Mouse (Mus musculus) left cerebral cortex, adult 11 months (tissue): ENCODE results near the gene Cox5a.

Source experiments
- DNase-seq: peaks from one replicate; pipeline ENCODE4 v3.0.0; 2022; ENCODE audit warnings: low spot score

The Cox5a gene

DNA sequence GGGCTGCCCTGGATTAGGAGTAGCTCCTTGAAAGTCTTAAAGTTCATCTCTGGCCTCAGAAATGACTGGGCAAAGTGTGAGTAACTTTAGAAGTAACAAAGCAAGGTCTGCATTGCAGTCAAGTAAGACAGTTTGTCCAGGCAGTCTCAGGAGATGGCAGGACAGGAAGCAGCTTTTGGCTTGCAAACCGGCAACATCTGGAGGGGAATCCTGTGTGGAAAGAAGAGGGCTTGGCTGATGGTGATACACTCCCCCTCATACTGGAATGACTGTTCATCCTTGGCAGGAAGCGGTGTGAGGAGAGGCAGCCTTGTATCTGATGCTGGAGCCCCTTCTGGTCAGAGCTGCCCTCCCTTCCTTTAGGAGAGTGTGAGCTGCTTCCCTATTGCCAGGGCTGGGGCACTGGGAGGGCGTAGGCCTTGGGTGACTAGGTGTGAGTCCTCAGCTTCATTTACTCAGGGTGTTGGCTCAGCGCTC lies 41.9 kb downstream of the Cox5a start:
- no peak for DNase-seq

DNA sequence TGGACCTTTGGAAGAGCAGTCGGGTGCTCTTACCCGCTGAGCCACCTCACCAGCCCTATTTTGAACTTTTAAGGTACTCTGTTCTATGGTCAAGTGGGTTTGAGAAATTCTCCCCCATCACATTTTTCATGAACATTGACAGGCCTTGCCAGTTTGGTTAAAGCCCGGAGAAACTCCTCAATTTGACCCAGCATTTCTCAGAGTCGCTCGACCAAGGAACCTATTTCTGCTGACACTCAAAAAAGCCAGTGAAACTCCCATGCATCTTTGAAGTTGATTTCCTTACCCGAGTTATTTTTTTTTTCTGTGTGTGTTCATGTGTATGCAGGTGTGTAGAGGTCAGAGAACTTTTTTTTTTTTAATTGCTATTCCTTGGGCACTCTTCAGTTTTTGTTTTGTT lies 43.5 kb downstream of the Cox5a start:
- no peak for DNase-seq

- DNase-seq = peak; percentile 51
Measured at GRCm38 (mm10) chr9:57565741-57566221, 44.7 kb downstream of the Cox5a start.

GRCm38 (mm10) chr9:57566846-57567245 lies 45.8 kb downstream of the Cox5a start:
- no peak for DNase-seq

DNA sequence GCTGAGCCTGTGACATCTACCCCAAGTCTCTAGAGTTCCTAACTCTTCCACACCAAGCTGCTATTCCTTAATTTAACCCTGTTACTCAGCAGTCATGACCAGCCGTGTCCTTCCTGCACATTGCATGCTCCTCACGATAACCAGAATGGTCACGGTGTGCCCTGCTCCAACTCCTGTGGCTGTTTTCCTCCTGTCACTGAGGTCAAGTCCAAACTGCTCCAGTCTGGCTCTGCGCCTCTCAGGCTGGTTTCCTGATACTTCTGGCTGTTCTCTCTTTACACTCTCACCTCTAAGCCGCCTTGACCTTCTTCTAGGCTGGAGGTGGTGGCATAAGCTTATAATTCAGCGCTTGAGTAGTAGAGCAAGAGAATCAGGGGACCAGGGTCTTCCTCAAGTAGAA lies 47.4 kb downstream of the Cox5a start:
- no peak for DNase-seq

DNA sequence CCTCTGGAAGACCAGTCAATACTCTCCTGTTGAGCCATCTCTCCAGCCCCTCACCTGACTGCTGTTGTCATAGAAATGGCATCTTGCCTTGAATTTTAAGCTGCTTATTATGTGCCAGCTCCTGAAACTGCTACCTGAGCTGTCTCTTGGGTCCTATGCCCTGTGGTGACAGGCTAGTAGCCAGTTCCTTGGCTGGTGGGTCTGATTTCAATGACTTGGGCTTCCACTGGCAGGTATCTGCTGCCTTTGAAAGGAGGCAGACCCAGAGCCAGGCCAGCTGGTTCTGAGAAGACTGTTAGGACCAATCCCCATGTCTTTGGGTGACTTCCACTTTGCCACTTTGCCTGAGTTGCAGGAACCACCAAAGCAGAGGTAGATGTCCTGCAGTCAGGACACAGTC lies 53.3 kb downstream of the Cox5a start:
- no peak for DNase-seq

GRCm38 (mm10) chr9:57575577-57575976 lies 54.5 kb downstream of the Cox5a start:
- DNase-seq = no peak

GRCm38 (mm10) chr9:57577144-57577849 lies 56.2 kb downstream of the Cox5a start:
- no peak for DNase-seq
